Mouse (Mus musculus) layer of hippocampus, postnatal 14 days (tissue): Measurements from ENCODE around the gene Mutyh. TPM values are rescaled to one million over a fixed set of nuclear protein-coding genes. Genes with fewer than 3 reads are reported as not detected.
A peak's percentile ranks its signal among the peaks of the same experiment; 100 is the strongest.
"Not testable (repeated sequence)": the region's sequence is repeated elsewhere in the genome, so short reads cannot be mapped to it uniquely, and the experiment has no call there.

ENCODE experiments used
- DNase-seq, 2 experiments: peaks; one replicate each; pipeline ENCODE4 v3.0.0; 2021 to 2022; ENCODE audit warnings: low spot score in 2 of 2, mixed read lengths in 1 of 2
- total RNA-seq, 2 experiments: library from RNA; stranded (reverse); gene quantifications; 2 replicates each; pipeline ENCODE4 v1.2.3; 2021

Mutyh gene
- total RNA-seq, 2 experiments from 2014 or later = 2.6 to 3.4 TPM

DNA sequence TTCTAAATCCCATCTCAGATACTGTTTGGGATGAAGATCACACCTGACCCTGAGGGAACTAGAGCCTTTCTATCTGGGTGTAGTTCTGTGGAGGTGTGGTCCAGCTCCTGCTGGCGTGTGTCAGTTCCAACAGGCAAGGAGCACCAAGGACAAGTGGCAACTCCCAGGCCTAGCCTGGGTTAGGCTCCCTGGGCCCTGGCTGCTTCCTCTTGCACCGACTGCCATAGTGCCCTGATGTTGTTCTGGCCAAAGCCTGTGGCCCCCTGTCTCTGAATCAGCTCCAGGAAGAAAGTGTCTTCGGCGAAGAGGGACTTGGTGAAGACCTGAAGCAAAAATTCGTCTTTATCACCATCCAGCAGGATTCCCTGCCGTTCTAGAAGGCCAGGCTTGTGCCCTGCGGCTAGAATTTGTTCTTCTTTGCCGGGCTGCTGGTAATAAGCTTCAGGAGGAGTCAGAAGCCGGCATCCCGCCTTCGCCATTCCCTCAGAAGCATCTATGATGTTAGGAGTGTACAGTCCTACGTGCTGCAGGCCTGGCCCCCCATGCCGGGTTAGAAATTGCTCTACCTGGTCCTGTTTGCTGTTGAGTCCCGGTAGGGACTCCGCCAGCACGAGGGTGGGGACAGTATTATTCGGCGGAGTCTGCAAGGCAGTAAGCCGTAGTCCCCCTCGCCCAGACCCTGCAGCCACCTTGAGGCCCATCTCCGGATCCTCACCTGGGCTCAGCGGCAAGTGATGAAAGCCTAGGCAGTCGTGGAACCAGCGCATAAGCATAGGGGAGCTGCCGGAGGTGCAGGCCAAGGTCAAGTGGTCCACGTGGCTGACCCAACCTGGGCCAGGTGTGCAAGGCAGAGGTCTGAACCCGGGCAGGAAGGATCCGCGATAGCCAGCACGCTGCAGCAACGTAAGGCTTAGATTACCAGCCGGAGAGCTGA is 12.7 kb downstream of the Mutyh start:
- no peak for DNase-seq

- peak in 1 of 2 experiments; percentile 44 for DNase-seq
These were observed 13.6 kb downstream of the Mutyh start for GRCm38 (mm10) chr4:116820902-116821693.

DNA sequence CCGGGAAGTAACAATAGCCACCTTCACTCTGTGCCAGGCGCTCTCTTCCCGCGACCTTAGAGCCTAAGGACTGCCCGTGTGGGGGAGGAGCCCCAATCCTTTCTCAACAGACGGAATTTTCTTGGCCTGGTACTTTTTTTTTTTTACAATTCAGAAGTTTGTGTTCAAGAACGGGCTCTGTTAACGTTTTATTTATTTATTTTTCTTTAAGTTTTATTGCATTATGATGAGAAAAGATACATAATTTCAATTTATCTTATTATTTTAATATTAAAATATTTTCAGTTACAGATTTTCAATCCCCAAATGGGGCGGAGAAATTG is 14.1 kb downstream of the Mutyh start, which contains the start of gene Hpdl:
Gene Hpdl (minus strand): TSS at position 14 of the 323 bp plus-strand sequence.
- no peak for DNase-seq

- peak; percentile 65 to 77 for DNase-seq
These were observed 17.1 kb downstream of the Mutyh start for GRCm38 (mm10) chr4:116824541-116825004.

- peak in 1 of 2 experiments; percentile 71 for DNase-seq
These were observed 20.3 kb downstream of the Mutyh start for GRCm38 (mm10) chr4:116827819-116828218.

DNA sequence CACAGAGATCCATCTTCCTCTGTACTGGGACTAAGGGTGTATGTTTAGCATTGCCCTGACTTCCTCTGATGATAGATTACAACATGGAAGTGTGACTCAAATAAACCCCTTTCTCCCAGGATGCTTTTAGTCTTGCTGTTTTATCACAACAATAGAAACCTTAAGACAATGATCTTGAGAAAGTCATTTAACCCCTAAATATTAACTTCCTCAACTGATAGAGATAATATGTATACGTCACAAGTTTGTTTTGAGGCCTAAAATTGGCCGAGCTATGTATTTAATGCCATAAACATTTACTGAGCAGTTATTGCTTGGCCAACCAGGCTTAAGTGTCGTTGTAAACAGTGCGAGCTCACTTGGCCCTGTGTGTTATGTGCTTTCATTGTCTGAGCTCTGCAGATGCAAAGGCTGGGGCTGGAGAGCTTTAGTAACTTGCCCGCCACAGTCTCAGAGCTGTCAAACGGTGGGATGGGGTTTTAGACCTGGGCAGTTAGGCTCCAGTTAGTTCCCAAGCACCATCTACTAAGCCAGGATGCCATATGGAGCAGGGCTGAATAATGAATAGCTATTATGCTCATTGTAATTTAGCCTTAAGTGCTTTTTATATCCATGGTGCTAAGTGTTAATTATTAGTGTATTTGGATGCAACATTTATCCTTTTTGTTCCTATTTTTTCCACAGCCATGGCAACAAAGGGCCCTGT is 22.0 kb downstream of the Mutyh start:
- no peak for DNase-seq

DNA sequence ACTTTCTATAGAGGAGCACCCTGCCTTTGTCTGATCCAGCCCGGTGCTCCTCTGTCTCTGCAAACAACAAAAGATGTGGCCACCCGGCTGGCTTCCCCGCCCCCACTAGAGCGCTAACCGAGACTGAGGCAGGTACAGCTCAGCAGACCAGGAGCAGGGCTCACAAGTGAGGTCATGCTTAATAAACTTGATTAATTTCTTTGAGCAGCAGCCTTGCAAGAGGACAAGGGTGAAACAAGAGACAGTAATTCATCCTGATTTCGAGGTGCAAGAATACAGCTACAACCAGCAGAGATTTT is 22.5 kb downstream of the Mutyh start:
- DNase-seq = no peak

DNA sequence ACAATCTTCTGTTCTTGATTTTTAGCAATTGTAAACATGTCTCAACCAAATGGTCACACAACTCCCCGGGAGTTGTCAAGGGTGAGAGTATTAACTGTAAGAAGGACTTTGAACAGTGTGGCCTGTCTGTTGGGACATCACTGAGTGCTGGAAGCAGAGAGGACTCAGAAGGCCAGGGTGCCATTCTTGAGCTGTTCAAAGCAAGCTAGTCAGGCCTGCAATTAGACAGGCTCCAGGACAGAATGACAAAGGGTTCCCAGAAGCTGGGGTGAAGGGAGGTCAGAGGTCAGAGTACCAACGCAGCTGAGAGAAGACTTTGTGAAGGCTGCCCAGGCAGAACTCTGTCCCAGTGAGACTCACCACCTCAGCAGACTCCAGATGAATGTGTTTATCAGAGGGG is 31.5 kb downstream of the Mutyh start:
- no peak for DNase-seq

- not testable (repeated sequence) for DNase-seq
These were observed 32.6 kb downstream of the Mutyh start for GRCm38 (mm10) chr4:116840096-116840495.

- DNase-seq = no peak
These were observed 33.3 kb downstream of the Mutyh start for GRCm38 (mm10) chr4:116840841-116841240.

- DNase-seq = no peak
These were observed 36.8 kb downstream of the Mutyh start for GRCm38 (mm10) chr4:116844324-116844723.

- no peak for DNase-seq
These were observed 42.4 kb downstream of the Mutyh start for GRCm38 (mm10) chr4:116849901-116850300.

GRCm38 (mm10) chr4:116854286-116854685 is 46.8 kb downstream of the Mutyh start:
- DNase-seq = no peak

DNA sequence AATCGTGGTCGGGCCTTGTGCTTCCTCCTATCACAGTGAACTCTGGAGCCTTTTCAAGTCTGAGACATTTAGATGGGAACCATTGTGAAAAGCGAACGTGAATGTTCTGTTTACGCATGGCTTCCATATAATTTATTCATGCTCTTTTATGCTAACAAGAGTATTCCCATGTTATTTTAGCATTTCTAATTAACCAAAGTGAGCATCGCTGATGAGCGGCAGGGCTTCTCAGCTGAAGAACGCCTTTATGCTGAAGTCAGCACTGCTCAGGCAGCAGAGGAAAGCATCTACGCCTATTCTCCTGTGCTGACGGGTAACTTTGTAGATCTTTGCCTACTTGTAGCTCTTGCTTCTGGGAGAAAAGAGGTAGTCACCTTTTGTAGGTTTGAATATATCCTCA is 49.7 kb downstream of the Mutyh start:
- no peak for DNase-seq

- DNase-seq = no peak
These were observed 52.2 kb downstream of the Mutyh start for GRCm38 (mm10) chr4:116859711-116860110.

GRCm38 (mm10) chr4:116862023-116862422 is 54.5 kb downstream of the Mutyh start:
- DNase-seq = no peak

Other genes with a start within 250 kb of the Mutyh start
- gene Ccdc17, start 211.1 kb upstream of the Mutyh start, total RNA-seq = 1 to 10 TPM; 3.4 to 5.7 TPM
- 10 to 100 TPM; 44.4 to 50.5 TPM for gene Nasp, start 179.8 kb upstream of the Mutyh start, total RNA-seq
- gene Akr1a1, start 156.0 kb upstream of the Mutyh start, total RNA-seq = 100 to 1,000 TPM; 474 to 484 TPM
- 100 to 1,000 TPM; 185 to 195 TPM for gene Prdx1, start 122.2 kb upstream of the Mutyh start, total RNA-seq
- gene Mmachc, start 99.3 kb upstream of the Mutyh start, total RNA-seq = 10 to 100 TPM; 16.0 to 19.0 TPM
- gene Ccdc163, start 99.2 kb upstream of the Mutyh start, total RNA-seq = 1 to 10 TPM; 2.9 to 4.5 TPM
- gene Tesk2, start 86.8 kb upstream of the Mutyh start, total RNA-seq = 1 to 10 TPM; 5.2 to 5.4 TPM
- gene Toe1, start 83 bp upstream of the Mutyh start, total RNA-seq = 10 to 100 TPM; 12.2 to 13.8 TPM
- gene Hpdl, start 14.0 kb downstream of the Mutyh start, total RNA-seq = 1 to 10 TPM; 3.3 to 3.7 TPM
- 10 to 100 TPM; 12.2 to 15.8 TPM for gene Zswim5, start 69.7 kb downstream of the Mutyh start, total RNA-seq
- 10 to 100 TPM; 49.3 to 60.5 TPM for gene Urod, start 186.7 kb downstream of the Mutyh start, total RNA-seq
- 10 to 100 TPM; 43.4 to 43.5 TPM for gene Hectd3, start 187.6 kb downstream of the Mutyh start, total RNA-seq
- 10 to 100 TPM; 22.3 to 23.8 TPM for gene Eif2b3, start 211.7 kb downstream of the Mutyh start, total RNA-seq